Mouse (Mus musculus): ENCODE measurements around the gene Camsap2. TPM values are rescaled to one million over a fixed set of nuclear protein-coding genes. Genes with fewer than 3 reads are reported as not detected.

Camsap2 gene
- polyA plus RNA-seq, 1 experiment from 2014 or later: 9.0 TPM

DNA sequence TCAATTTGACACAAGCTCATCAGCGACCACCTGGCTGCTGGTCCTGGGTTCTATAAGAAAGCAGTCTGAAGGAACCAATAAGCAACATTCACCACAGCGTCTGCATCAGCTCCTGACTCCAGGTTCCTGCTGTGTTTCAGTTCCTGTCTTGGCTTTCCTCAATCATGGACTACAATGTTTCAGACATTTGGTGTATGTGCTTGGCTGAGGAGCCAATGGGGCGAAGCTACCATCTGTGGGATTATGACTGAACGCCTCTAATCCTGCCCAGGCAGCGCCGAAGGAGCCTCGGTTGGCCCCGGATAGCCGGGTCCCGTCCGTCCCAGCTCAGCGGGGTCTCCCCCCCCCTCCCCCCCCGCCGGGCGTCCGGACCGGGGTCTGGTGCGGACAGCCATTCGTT is 18.8 kb upstream of the Camsap2 start:
- Histone ChIP-seq H3K27ac (ENCODE audit: low read length) (no peak overlapping the region), H3K27me3 (ENCODE audit: insufficient read depth, low read length) (no peaks in the 10 kb centered on the region), H3K4me2 (replicated peaks; ENCODE audit: low read depth, low read length) (no peak overlapping the region), H3K4me3 (ENCODE audit: low read length) (no peak overlapping the region), H3K9me3 (ENCODE audit: low read length) (no peaks in the 10 kb centered on the region), H3K36me3 (ENCODE audit: insufficient read depth, low read length) (no peaks in the 10 kb centered on the region), H3K9ac (replicated peaks; ENCODE audit: low read length) (no peak overlapping the region), H3K4me1 (ENCODE audit: insufficient read depth, low read length) (no peaks in the 10 kb centered on the region)
- 77% methylated on average over 14 of the region's 19 CpGs for WGBS
- no peak for ATAC-seq (ENCODE audit: low FRiP score, low TSS enrichment)

DNA sequence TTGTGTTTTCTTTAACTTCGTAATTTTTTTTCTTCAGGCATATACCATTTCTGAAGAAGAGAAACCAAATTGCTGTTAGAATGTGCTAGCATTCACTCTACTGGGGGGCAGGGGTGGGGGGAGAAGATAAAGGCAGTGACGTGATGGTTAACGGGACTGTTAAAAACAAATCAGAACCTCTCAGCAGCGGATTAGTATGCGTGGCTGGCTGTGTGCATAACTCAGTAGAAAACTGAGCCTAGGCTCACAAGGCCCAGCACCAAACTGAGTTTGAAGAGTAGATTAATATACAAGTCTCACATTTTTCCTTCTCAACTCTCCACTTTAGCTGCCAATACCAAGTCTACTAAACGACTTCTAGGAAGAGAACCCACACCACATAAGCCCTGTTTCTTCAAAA is 17.1 kb upstream of the Camsap2 start:
- no peaks in the 10 kb centered on the region for H3K36me3 ChIP-seq (ENCODE audit: insufficient read depth, low read length)
- no peaks in the 10 kb centered on the region for H3K27me3 ChIP-seq (ENCODE audit: insufficient read depth, low read length)
- no peaks in the 10 kb centered on the region for H3K9me3 ChIP-seq (ENCODE audit: low read length)
- H3K4me2 ChIP-seq (replicated peaks; ENCODE audit: low read depth, low read length): no peak overlapping the region
- ATAC-seq (ENCODE audit: low FRiP score, low TSS enrichment): no peak
- H3K9ac ChIP-seq (replicated peaks; ENCODE audit: low read length): no peak overlapping the region
- H3K4me1 ChIP-seq (ENCODE audit: insufficient read depth, low read length): no peaks in the 10 kb centered on the region
- H3K27ac ChIP-seq (ENCODE audit: low read length): no peak overlapping the region
- WGBS: 76% methylated on average over 6 of the region's 6 CpGs
- no peak overlapping the region for H3K4me3 ChIP-seq (ENCODE audit: low read length)

DNA sequence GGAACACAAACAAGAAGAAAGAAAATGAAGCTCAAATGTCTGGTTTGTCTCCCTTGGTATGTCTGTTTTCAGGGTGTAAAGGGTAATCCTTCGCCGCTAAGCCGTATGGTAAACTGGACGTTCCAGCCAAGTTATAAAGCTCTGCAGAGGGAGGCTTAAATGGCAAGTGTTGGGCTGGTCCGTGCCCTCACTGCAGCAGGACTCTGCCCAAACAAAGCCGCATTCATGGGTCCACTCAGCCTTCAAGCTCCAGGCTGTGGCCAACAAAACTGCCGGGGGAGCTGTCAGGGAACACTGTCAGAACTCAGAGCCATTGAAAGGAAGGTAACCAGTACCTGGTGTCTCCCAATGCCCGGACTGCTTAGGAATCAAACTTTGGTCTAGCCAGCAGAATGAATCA is 16.7 kb upstream of the Camsap2 start:
- 58% methylated on average over 8 of the region's 8 CpGs for WGBS
- Histone ChIP-seq H3K27ac (ENCODE audit: low read length) (no peak overlapping the region), H3K9ac (replicated peaks; ENCODE audit: low read length) (no peak overlapping the region), H3K27me3 (ENCODE audit: insufficient read depth, low read length) (no peaks in the 10 kb centered on the region), H3K36me3 (ENCODE audit: insufficient read depth, low read length) (no peaks in the 10 kb centered on the region), H3K4me3 (ENCODE audit: low read length) (no peak overlapping the region), H3K4me2 (replicated peaks; ENCODE audit: low read depth, low read length) (no peak overlapping the region), H3K4me1 (ENCODE audit: insufficient read depth, low read length) (no peaks in the 10 kb centered on the region), H3K9me3 (ENCODE audit: low read length) (no peaks in the 10 kb centered on the region)
- ATAC-seq (ENCODE audit: low FRiP score, low TSS enrichment): no peak

DNA sequence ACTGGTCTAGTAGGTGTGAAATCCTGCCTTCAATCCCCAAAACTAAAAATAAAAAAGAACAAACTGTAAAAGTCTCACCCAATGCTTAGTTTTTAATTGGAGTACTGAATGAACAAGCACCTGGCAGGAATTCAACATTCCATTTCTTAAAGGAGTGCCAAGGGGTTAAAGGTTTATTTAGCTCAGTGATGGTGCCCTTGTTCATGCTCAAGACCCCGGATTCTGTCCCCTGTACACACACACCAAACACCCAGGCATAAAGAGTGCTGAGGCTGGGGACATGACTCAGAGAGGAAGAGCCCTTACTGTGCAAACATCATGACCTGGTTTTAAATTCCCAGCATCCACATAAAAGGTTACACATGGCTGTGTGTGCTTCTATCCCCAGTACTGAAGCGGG is 15.5 kb upstream of the Camsap2 start:
- no peaks in the 10 kb centered on the region for H3K4me1 ChIP-seq (ENCODE audit: insufficient read depth, low read length)
- H3K27ac ChIP-seq (ENCODE audit: low read length): no peak overlapping the region
- H3K9ac ChIP-seq (replicated peaks; ENCODE audit: low read length): no peak overlapping the region
- no peaks in the 10 kb centered on the region for H3K9me3 ChIP-seq (ENCODE audit: low read length)
- no peak overlapping the region for H3K4me3 ChIP-seq (ENCODE audit: low read length)
- no peak for ATAC-seq (ENCODE audit: low FRiP score, low TSS enrichment)
- no peak overlapping the region for H3K4me2 ChIP-seq (replicated peaks; ENCODE audit: low read depth, low read length)
- H3K36me3 ChIP-seq (ENCODE audit: insufficient read depth, low read length): no peaks in the 10 kb centered on the region
- H3K27me3 ChIP-seq (ENCODE audit: insufficient read depth, low read length): no peaks in the 10 kb centered on the region
- WGBS: 65% methylated on average over 2 of the region's 2 CpGs

DNA sequence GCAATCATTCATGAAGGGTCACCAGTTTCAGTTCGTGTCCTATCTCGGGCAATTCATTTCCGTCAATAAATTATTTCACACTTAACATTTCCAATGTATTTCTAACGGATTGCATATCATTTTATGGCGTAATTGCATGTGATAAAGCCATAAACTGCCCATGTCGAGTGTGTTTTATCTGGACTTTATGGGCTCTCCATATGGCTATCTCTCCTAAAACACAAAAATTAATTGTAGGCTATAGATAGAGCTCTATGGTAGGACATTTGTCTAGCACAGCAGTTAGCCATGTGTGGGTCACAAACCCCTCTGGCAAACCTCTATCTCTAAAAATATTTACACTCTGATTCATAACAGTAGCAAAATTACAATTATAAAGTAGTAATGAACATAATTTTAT is 15.0 kb upstream of the Camsap2 start:
- no peak overlapping the region for H3K27ac ChIP-seq (ENCODE audit: low read length)
- ATAC-seq (ENCODE audit: low FRiP score, low TSS enrichment): no peak
- H3K4me2 ChIP-seq (replicated peaks; ENCODE audit: low read depth, low read length): no peak overlapping the region
- no peaks in the 10 kb centered on the region for H3K4me1 ChIP-seq (ENCODE audit: insufficient read depth, low read length)
- H3K27me3 ChIP-seq (ENCODE audit: insufficient read depth, low read length): no peaks in the 10 kb centered on the region
- H3K9me3 ChIP-seq (ENCODE audit: low read length): no peaks in the 10 kb centered on the region
- WGBS: 59% methylated on average over 6 of the region's 6 CpGs
- H3K36me3 ChIP-seq (ENCODE audit: insufficient read depth, low read length): no peaks in the 10 kb centered on the region
- H3K4me3 ChIP-seq (ENCODE audit: low read length): no peak overlapping the region
- no peak overlapping the region for H3K9ac ChIP-seq (replicated peaks; ENCODE audit: low read length)

DNA sequence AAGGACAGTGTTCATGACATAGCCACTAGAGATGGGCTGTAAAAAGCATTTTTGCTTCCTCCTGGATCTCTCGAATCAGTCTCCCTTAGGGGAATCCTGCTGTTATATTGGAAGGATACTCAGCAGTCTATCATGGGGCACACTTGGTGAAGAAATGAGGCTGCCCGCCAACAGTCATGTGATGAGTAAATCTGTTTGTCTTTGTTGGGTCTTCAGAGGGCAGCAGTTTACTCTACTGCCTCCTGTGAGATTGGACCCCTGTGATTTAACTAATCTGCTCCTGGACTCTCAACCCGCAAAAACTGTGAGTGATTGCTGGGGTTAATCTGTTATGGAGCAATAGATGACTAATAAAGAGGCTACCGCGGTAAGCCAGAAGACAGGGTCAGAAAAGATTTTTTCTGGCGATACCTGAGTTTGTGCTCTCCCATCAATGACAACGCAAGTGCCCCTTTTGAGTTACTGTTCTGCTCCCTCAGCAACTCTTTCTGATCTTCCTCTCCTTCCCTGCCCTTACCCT is 13.0 kb upstream of the Camsap2 start:
- no peaks in the 10 kb centered on the region for H3K36me3 ChIP-seq (ENCODE audit: insufficient read depth, low read length)
- H3K9ac ChIP-seq (replicated peaks; ENCODE audit: low read length): no peak overlapping the region
- no peaks in the 10 kb centered on the region for H3K9me3 ChIP-seq (ENCODE audit: low read length)
- 0 out of 2 replicates have a peak, but pooled peaks cover 2% of the 10 kb centered on the region for H3K4me1 ChIP-seq (ENCODE audit: insufficient read depth, low read length)
- no peaks in the 10 kb centered on the region for H3K27me3 ChIP-seq (ENCODE audit: insufficient read depth, low read length)
- ATAC-seq (ENCODE audit: low FRiP score, low TSS enrichment): no peak
- H3K27ac ChIP-seq (ENCODE audit: low read length): no peak overlapping the region
- WGBS: 71% methylated on average over 7 of the region's 7 CpGs
- no peak overlapping the region for H3K4me3 ChIP-seq (ENCODE audit: low read length)
- H3K4me2 ChIP-seq (replicated peaks; ENCODE audit: low read depth, low read length): no peak overlapping the region

DNA sequence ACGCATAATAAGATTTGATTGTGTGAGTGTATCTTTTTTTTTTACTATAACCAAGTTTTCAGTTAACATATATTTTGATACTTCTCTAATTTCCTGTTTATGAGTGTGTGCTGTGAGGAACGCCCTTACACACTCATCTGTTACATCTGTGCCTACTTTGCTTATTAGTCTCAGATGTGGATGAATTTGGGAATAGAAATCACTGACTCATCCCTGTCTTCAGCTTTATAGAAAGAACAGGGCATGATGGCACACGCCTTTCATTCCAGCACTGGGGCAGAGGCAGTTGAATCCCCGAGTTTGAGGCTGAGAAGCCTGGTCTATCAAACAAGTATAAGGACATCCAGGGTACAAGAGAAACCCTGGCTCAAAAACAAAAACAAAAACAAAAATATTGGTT is 9.7 kb upstream of the Camsap2 start:
- H3K4me1 ChIP-seq (ENCODE audit: insufficient read depth, low read length): peaks cover 8% of the 10 kb centered on the region; the same call in 1 of the 2 replicates
- no peaks in the 10 kb centered on the region for H3K9me3 ChIP-seq (ENCODE audit: low read length)
- H3K27me3 ChIP-seq (ENCODE audit: insufficient read depth, low read length): no peaks in the 10 kb centered on the region
- H3K4me2 ChIP-seq (replicated peaks; ENCODE audit: low read depth, low read length): no peak overlapping the region
- no peak overlapping the region for H3K27ac ChIP-seq (ENCODE audit: low read length)
- WGBS: 84% methylated on average over 4 of the region's 4 CpGs
- no peak overlapping the region for H3K4me3 ChIP-seq (ENCODE audit: low read length)
- no peak overlapping the region for H3K9ac ChIP-seq (replicated peaks; ENCODE audit: low read length)
- no peaks in the 10 kb centered on the region for H3K36me3 ChIP-seq (ENCODE audit: insufficient read depth, low read length)
- ATAC-seq (ENCODE audit: low FRiP score, low TSS enrichment): no peak

DNA sequence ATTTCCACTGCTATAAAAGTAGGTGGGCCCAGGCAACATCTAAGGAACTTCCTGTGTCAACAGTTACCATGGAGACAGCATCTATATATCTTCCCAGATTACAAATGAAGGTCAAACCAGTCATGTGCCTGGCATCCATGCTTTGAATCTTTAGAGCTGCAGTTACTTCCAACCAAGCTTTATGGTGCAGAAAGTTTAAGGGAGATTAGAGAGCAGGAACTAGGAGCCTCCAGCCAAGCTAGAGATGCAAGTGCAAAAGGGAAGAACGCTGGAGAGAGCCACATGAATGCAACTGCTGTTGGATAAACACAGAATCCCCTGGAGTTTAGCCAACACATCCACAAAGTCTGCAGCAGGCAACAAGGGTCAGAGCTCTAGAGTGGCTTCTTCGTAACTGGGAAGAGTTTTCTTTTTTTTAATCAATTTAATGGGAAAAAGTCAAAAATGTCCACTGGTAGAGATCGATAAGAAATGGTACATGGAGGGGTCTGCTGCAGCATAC is 4.8 kb upstream of the Camsap2 start:
- no peak overlapping the region for H3K4me2 ChIP-seq (replicated peaks; ENCODE audit: low read depth, low read length)
- H3K36me3 ChIP-seq (ENCODE audit: insufficient read depth, low read length): no peaks in the 10 kb centered on the region
- H3K27ac ChIP-seq (ENCODE audit: low read length): no peak overlapping the region
- ATAC-seq (ENCODE audit: low FRiP score, low TSS enrichment): no peak
- no peak overlapping the region for H3K9ac ChIP-seq (replicated peaks; ENCODE audit: low read length)
- no peak overlapping the region for H3K4me3 ChIP-seq (ENCODE audit: low read length)
- WGBS: 44% methylated on average over 3 of the region's 3 CpGs
- H3K9me3 ChIP-seq (ENCODE audit: low read length): no peaks in the 10 kb centered on the region
- no peaks in the 10 kb centered on the region for H3K27me3 ChIP-seq (ENCODE audit: insufficient read depth, low read length)
- peaks cover 19% of the 10 kb centered on the region; the same call in 1 of the 2 replicates for H3K4me1 ChIP-seq (ENCODE audit: insufficient read depth, low read length)

DNA sequence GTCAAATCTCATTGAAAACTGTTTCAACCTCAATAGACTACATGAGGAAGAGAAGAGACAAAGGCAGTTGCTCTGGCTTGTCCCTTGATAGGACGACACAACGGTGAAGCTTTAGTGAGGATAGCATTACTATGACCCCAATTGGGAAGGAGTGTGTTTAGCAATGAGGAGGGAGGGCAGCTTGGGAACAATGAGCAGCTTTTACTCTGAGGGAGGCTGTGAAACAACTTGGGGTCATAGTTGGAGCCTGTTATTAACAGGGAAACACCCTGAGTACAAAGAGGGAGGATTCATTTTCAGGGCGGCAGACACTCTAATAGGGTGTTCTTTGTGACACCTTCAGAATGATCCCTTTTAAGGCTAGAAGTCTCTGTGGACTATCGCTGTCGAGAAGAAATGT is 2.2 kb upstream of the Camsap2 start:
- Histone ChIP-seq H3K4me3 (ENCODE audit: low read length) (no peak overlapping the region), H3K27ac (ENCODE audit: low read length) (no peak overlapping the region), H3K9ac (replicated peaks; ENCODE audit: low read length) (no peak overlapping the region), H3K27me3 (ENCODE audit: insufficient read depth, low read length) (no peaks in the 10 kb centered on the region), H3K4me1 (ENCODE audit: insufficient read depth, low read length) (peaks cover 28% of the 10 kb centered on the region), H3K9me3 (ENCODE audit: low read length) (no peaks in the 10 kb centered on the region), H3K36me3 (ENCODE audit: insufficient read depth, low read length) (no peaks in the 10 kb centered on the region), H3K4me2 (replicated peaks; ENCODE audit: low read depth, low read length) (no peak overlapping the region)
- WGBS: 34% methylated on average over 5 of the region's 5 CpGs
- no peak for ATAC-seq (ENCODE audit: low FRiP score, low TSS enrichment)

DNA sequence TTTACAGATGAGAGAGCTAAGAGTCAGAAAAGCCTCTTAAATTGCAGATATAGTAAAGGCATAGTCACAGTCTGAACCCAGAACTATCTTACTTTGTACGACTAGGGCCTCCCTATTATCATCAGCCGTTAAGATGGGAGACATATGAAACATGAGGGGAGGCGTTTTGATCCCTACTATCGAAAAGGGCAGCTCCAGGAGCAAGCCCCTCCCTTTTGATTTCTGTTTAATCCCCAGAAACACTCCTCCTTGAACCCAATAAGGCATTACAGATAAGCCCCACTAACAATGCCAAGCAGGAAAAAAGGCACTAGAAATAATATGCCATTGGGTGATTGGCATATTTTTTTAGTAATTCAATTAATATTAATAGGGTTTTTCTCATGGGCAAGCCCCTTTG is 1.2 kb upstream of the Camsap2 start:
- Histone ChIP-seq H3K9ac (replicated peaks; ENCODE audit: low read length) (no peak overlapping the region), H3K4me1 (ENCODE audit: insufficient read depth, low read length) (peaks cover 36% of the 10 kb centered on the region), H3K36me3 (ENCODE audit: insufficient read depth, low read length) (no peaks in the 10 kb centered on the region), H3K9me3 (ENCODE audit: low read length) (no peaks in the 10 kb centered on the region), H3K4me2 (replicated peaks; ENCODE audit: low read depth, low read length) (no peak overlapping the region), H3K27ac (ENCODE audit: low read length) (no peak overlapping the region), H3K27me3 (ENCODE audit: insufficient read depth, low read length) (no peaks in the 10 kb centered on the region), H3K4me3 (ENCODE audit: low read length) (no peak overlapping the region)
- no peak for ATAC-seq (ENCODE audit: low FRiP score, low TSS enrichment)
- WGBS: 65% methylated on average over 4 of the region's 4 CpGs
